In the genomic region with DNA sequence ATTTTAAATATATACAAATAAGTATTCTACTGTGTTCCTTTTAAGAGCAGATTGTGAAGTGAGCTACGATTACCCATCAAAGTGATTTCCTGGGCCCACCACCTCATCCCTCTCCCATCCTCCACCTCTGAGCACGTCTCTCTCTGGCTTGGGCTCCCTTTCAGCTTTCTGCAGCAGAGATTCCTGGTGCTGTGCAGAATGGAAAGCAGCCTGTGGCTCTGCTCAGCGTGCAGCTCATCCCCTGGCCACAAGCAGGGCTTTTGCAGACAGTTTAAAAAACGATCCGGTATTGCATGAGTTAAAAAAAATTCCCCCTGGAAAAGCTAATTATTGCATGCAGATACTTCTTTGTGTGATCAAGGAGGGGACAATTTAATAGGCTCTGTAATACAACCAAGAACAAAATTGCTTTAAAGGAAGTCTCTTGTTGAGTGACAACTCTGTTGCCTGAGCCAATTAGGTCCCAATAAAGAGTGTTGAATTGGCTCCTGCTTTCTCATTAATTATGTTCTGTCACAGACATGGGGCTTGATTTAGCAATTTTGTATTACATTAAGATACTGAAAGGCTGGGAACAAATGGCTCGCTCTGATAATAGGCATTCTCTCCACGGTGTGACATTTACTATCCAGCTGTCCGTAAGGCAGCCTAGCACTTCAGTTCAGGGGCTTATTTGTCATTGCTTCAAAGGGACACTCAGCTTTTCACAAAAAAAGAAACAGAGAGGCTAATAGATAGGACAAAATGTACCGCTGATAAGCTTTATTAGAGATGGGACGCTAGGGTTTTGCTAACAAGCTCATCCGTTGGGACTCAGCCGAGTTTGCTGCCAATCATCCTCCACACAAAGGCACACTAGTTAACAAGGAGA, we compare ENCODE assay signal across 10 mouse cellular contexts.
DNase-seq lines count a peak whose midpoint lies in the region; ATAC-seq and TF ChIP-seq lines count a peak whose summit lies in the region.
"Had no signal": no experiment of that assay in that cellular context is flagged by ENCODE, and none has a peak within 500 bp of the region (broad histone marks: within the 10 kb centered on the region; RNA-seq: fewer than 3 reads in every experiment).

No protein-coding gene starts in this region.

- no peak for ATAC-seq in kidney, postnatal 0 days (replicated peaks; ENCODE audit: low FRiP score, low read depth)
- ATAC-seq in kidney, embryonic 14.5 days (ENCODE audit: low FRiP score, low TSS enrichment), result no peak
- ATAC-seq in forebrain, embryonic 16.5 days, result peak; percentile 91
- peak; percentile 91 for ATAC-seq in midbrain, embryonic 13.5 days
- ATAC-seq in CD4-positive, CD25-positive, alpha-beta regulatory T cell, adult 4 months, result no peak
- ATAC-seq: intestine, embryonic 16.5 days had no signal

- no peak overlapping the region for H3K27ac ChIP-seq in kidney, postnatal 0 days
- no peak overlapping the region for H3K27ac ChIP-seq in kidney, embryonic 14.5 days (ENCODE audit: low read depth, low read length)
- peak overlapping the region; percentile 98 for H3K27ac ChIP-seq in forebrain, embryonic 16.5 days (ENCODE audit: low read length)
- H3K27ac ChIP-seq in midbrain, embryonic 13.5 days, result peak overlapping the region; percentile 80

- no peak overlapping the region for H3K4me2 ChIP-seq in kidney, postnatal 0 days (ENCODE audit: low read length)
- no peak overlapping the region for H3K4me2 ChIP-seq in kidney, embryonic 14.5 days (replicated peaks; ENCODE audit: low read depth, low read length)
- peak overlapping the region; percentile 39 for H3K4me2 ChIP-seq in forebrain, embryonic 16.5 days (ENCODE audit: low read length)
- peak overlapping the region; percentile 35 for H3K4me2 ChIP-seq in midbrain, embryonic 13.5 days (replicated peaks)

- no peak for TF ChIP-seq CTCF in kidney, postnatal 0 days (IDR thresholded peaks at IDR 0.05; ENCODE audit: low read depth)

- no peaks in the 10 kb centered on the region for H3K9me3 ChIP-seq in kidney, postnatal 0 days (replicated peaks; ENCODE audit: low read length)
- no peaks in the 10 kb centered on the region for H3K9me3 ChIP-seq in kidney, embryonic 14.5 days (ENCODE audit: control insufficient read depth, low read length)
- no peaks in the 10 kb centered on the region for H3K9me3 ChIP-seq in forebrain, embryonic 16.5 days (ENCODE audit: control insufficient read depth, low read length)
- no peaks in the 10 kb centered on the region for H3K9me3 ChIP-seq in midbrain, embryonic 13.5 days

- WGBS in kidney, postnatal 0 days, result 26% methylated on average over 12 of the region's 12 CpGs
- 29% methylated on average over 12 of the region's 12 CpGs for WGBS in kidney, embryonic 14.5 days
- under 1% methylated on average over 12 of the region's 12 CpGs for WGBS in forebrain, embryonic 16.5 days
- WGBS in midbrain, embryonic 13.5 days, result 3% methylated on average over 12 of the region's 12 CpGs

- no peaks in the 10 kb centered on the region for H3K4me1 ChIP-seq in kidney, postnatal 0 days (replicated peaks; ENCODE audit: insufficient read depth, low read length)
- no peaks in the 10 kb centered on the region for H3K4me1 ChIP-seq in kidney, embryonic 14.5 days (ENCODE audit: control insufficient read depth, insufficient read depth, low read length)
- H3K4me1 ChIP-seq in forebrain, embryonic 16.5 days (replicated peaks; ENCODE audit: control insufficient read depth, insufficient read depth, low read length), result peaks cover 56% of the 10 kb centered on the region
- peaks cover 57% of the 10 kb centered on the region for H3K4me1 ChIP-seq in midbrain, embryonic 13.5 days (replicated peaks)

- no peaks in the 10 kb centered on the region for H3K27me3 ChIP-seq in kidney, postnatal 0 days (ENCODE audit: insufficient read depth, low read length)
- H3K27me3 ChIP-seq in kidney, embryonic 14.5 days (ENCODE audit: control insufficient read depth, insufficient read depth, low read length), result no peaks in the 10 kb centered on the region
- H3K27me3 ChIP-seq in forebrain, embryonic 16.5 days (replicated peaks; ENCODE audit: control insufficient read depth, insufficient read depth, low read length), result no peaks in the 10 kb centered on the region
- peaks cover 67% of the 10 kb centered on the region for H3K27me3 ChIP-seq in midbrain, embryonic 13.5 days

- no peak overlapping the region for H3K4me3 ChIP-seq in kidney, postnatal 0 days (replicated peaks; ENCODE audit: low read depth, low read length)
- no peak overlapping the region for H3K4me3 ChIP-seq in kidney, embryonic 14.5 days (ENCODE audit: low read length)
- H3K4me3 ChIP-seq in forebrain, embryonic 16.5 days (replicated peaks; ENCODE audit: low read length), result 0 out of 2 replicates have a peak overlapping the region, but pooled peaks have one; percentile 13
- H3K4me3 ChIP-seq in midbrain, embryonic 13.5 days (replicated peaks), result no peak overlapping the region
- H3K4me3 ChIP-seq: erythroblast, embryonic 14.5 days had no signal

- no peaks in the 10 kb centered on the region for H3K36me3 ChIP-seq in kidney, postnatal 0 days (ENCODE audit: insufficient read depth, low read length)
- no peaks in the 10 kb centered on the region for H3K36me3 ChIP-seq in kidney, embryonic 14.5 days (ENCODE audit: control insufficient read depth, insufficient read depth, low read length)
- H3K36me3 ChIP-seq in forebrain, embryonic 16.5 days (ENCODE audit: control insufficient read depth, insufficient read depth), result no peaks in the 10 kb centered on the region
- H3K36me3 ChIP-seq in midbrain, embryonic 13.5 days, result no peaks in the 10 kb centered on the region

- peak; percentile 29 for DNase-seq in kidney, postnatal 0 days (ENCODE audit: low spot score)
- peak; percentile 37 for DNase-seq in embryo, embryonic 10 days (ENCODE audit: low spot score)
- DNase-seq in thymus, postnatal 10 days (ENCODE audit: low spot score in 2 of 2), result no peak
- no peak for DNase-seq in kidney, postnatal 14 days

- no peak overlapping the region for H3K9ac ChIP-seq in kidney, postnatal 0 days (ENCODE audit: low read depth, low read length)
- no peak overlapping the region for H3K9ac ChIP-seq in kidney, embryonic 14.5 days (ENCODE audit: low read depth, low read length)
- peak overlapping the region; percentile 44 for H3K9ac ChIP-seq in forebrain, embryonic 16.5 days (replicated peaks; ENCODE audit: low read depth, low read length)
- no peak overlapping the region for H3K9ac ChIP-seq in midbrain, embryonic 13.5 days (replicated peaks)

Comparison
In these comparisons a context has a peak if more than half of its experiments do, and no peak if none do; other contexts are left out.
1. DNase-seq: peak in kidney, postnatal 0 days (single experiment) and embryo, embryonic 10 days (single experiment); none in thymus, postnatal 10 days (0 of 2) and kidney, postnatal 14 days (single experiment).
2. ATAC-seq: peak in forebrain, embryonic 16.5 days (single experiment) and midbrain, embryonic 13.5 days (single experiment); none in kidney, postnatal 0 days (single experiment), kidney, embryonic 14.5 days (single experiment) and CD4-positive, CD25-positive, alpha-beta regulatory T cell, adult 4 months (single experiment).
3. H3K27ac ChIP-seq: peak in forebrain, embryonic 16.5 days (single experiment) and midbrain, embryonic 13.5 days (single experiment); none in kidney, postnatal 0 days (single experiment) and kidney, embryonic 14.5 days (single experiment).
4. H3K4me2 ChIP-seq: peak in forebrain, embryonic 16.5 days (single experiment) and midbrain, embryonic 13.5 days (single experiment); none in kidney, postnatal 0 days (single experiment) and kidney, embryonic 14.5 days (single experiment).